Mouse (Mus musculus): ENCODE data around the gene Rln1. TPM values are rescaled to one million over a fixed set of nuclear protein-coding genes. Genes with fewer than 3 reads are reported as not detected.

Rln1 gene
- not detected for polyA plus RNA-seq (2014; fragmentation: Illumina TruSeq; extraction: RNeasy Lipid Tissue Mini Kit (QIAGEN cat#74804); ENCODE audit: low replicate concordance)

GRCm38 (mm10) chr19:29334068-29334745 is at the start of gene Rln1:
TSS of gene Rln1 (minus strand) at chr19:29334670.

GRCm38 (mm10) chr19:29366969-29367622 is 32.6 kb upstream of the Rln1 start, which contains the start of the genes Plgrkt and Cd274:
TSS of gene Plgrkt (minus strand) at chr19:29367390.
TSS of gene Cd274 (plus strand) at chr19:29367455.

GRCm38 (mm10) chr19:29325053-29325851 is 9.2 kb downstream of the Rln1 start, which contains the start of gene Insl6:
TSS of gene Insl6 (minus strand) at chr19:29325356.

Other genes starting within 250 kb of the Rln1 start
- gene Rcl1, start 233.3 kb downstream of the Rln1 start, polyA plus RNA-seq (2014; fragmentation: Illumina TruSeq; extraction: RNeasy Lipid Tissue Mini Kit (QIAGEN cat#74804); ENCODE audit: low replicate concordance): 1.6 TPM
- gene Jak2, start 82.8 kb downstream of the Rln1 start, polyA plus RNA-seq (2014; fragmentation: Illumina TruSeq; extraction: RNeasy Lipid Tissue Mini Kit (QIAGEN cat#74804); ENCODE audit: low replicate concordance): 233 TPM
- gene Insl6, start 9.3 kb downstream of the Rln1 start, polyA plus RNA-seq (2014; fragmentation: Illumina TruSeq; extraction: RNeasy Lipid Tissue Mini Kit (QIAGEN cat#74804); ENCODE audit: low replicate concordance): 38.7 TPM
- gene Plgrkt, start 32.7 kb upstream of the Rln1 start, polyA plus RNA-seq (2014; fragmentation: Illumina TruSeq; extraction: RNeasy Lipid Tissue Mini Kit (QIAGEN cat#74804); ENCODE audit: low replicate concordance): 211 TPM
- gene Cd274, start 32.8 kb upstream of the Rln1 start, polyA plus RNA-seq (2014; fragmentation: Illumina TruSeq; extraction: RNeasy Lipid Tissue Mini Kit (QIAGEN cat#74804); ENCODE audit: low replicate concordance): 8.5 TPM
- 1.9 TPM for gene Pdcd1lg2, start 76.2 kb upstream of the Rln1 start, polyA plus RNA-seq (2014; fragmentation: Illumina TruSeq; extraction: RNeasy Lipid Tissue Mini Kit (QIAGEN cat#74804); ENCODE audit: low replicate concordance)
- gene Ric1, start 187.6 kb upstream of the Rln1 start, polyA plus RNA-seq (2014; fragmentation: Illumina TruSeq; extraction: RNeasy Lipid Tissue Mini Kit (QIAGEN cat#74804); ENCODE audit: low replicate concordance): 35.9 TPM